Mouse (Mus musculus) heart, postnatal 25 days (tissue): ENCODE data around the gene Hgd. TPM values are rescaled to one million over a fixed set of nuclear protein-coding genes. Genes with fewer than 3 reads are reported as not detected.

Source experiments
- DNase-seq: peaks from one replicate; pipeline ENCODE4 v3.0.0; 2022; ENCODE audit warnings: low spot score
- intact Hi-C: fragments of 180-260 bp; cut with DNase I; formaldehyde crosslinking; loops from one replicate; pipeline ENCODE4 v1.15.1; 2025
- total RNA-seq, 2 experiments: library from RNA; stranded (reverse); gene quantifications; 2 replicates each; pipeline ENCODE4 v1.2.3; 2021

Gene Hgd
- total RNA-seq, 2 experiments from 2014 or later = not detected

GRCm38 (mm10) chr16:37654831-37655455, 75.0 kb downstream of the Hgd start:
- intact Hi-C loops = loop anchor here (2.0 to 5.0 kb wide), 2 partner anchors 28 to 113 kb away; no protein-coding TSS in a partner anchor

DNA sequence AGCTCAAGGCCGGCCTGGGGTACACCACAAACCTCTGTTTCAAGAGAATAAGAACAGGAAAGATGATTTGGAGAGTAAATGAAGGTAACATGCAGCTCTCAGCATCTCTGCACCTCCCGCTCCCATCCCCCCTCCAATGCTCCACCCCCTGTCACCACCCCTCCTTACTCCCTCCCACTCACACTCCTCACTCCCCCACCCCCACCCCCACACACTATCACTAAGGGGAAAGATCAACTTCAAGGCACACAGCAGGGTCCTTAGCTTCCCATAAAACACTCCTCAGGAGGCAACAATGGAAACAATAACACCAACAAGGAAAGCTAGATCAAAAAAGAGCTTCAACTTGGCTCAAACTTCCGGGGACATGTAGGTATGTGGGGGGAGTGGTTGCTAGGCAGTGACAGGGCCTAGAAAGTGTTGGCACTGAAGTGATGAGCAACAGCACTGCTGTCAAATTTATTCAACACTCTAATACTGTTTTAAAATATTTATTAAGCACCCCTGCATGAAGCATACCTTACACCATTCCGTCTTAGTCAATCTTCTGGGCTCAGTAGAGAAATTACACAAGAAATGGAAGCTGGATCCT, 75.9 kb downstream of the Hgd start:
- intact Hi-C loops = loop anchor here (2.0 kb wide), 1 partner anchor 27 kb away; no protein-coding TSS in a partner anchor
- DNase-seq = no peak

More at GRCm38 (mm10) chr16:37654831-37655455, 75.0 kb downstream of the Hgd start:
- DNase-seq = no peak

DNA sequence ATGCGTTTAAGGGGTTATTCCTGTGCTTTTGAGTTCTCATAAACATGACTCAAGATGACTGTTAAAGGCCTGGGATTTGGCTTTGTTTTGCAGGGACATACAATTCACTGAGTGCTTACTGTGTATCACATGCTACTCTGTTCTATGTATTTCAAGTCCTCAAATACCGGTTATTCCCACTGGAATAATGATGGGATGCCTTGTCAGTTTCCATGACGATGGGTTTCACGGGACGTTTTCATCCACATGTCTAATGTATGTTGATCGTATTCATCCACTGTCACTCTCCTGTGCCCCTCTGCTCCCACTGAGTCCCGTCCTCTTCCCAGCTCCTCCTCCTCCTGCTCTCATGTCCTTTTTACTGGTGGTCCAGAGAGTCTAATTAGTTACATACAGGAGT, 76.8 kb downstream of the Hgd start:
- no peak for DNase-seq
- intact Hi-C loops = no loop called here

GRCm38 (mm10) chr16:37663643-37664459, 83.9 kb downstream of the Hgd start:
- intact Hi-C loops = no loop called here
- DNase-seq = no peak

DNA sequence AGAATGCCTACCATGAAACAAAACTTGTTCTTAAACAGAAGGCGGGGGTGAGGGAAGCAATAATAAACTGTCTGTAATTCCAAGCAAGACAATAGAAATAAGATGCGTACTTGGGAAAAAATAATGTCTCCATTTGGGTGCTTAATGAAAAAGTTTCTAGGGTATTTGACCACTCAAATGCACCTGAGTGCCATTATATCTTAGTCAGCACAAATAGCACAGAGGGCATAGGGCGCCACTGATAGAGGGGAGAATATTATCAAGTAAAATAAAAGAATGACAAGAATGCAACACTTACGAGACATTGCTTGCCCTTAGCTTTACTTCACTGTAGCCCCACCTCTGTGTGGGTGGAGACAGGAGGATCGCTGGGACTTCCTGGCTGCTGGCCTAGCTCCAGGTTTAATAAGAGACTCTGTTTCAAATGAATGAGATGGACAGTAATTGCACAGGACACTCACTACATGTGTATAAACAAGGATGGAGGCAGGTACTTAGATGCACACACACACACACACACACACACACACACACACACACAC, 85.5 kb downstream of the Hgd start:
- intact Hi-C loops = no loop called here
- DNase-seq = no peak

DNA sequence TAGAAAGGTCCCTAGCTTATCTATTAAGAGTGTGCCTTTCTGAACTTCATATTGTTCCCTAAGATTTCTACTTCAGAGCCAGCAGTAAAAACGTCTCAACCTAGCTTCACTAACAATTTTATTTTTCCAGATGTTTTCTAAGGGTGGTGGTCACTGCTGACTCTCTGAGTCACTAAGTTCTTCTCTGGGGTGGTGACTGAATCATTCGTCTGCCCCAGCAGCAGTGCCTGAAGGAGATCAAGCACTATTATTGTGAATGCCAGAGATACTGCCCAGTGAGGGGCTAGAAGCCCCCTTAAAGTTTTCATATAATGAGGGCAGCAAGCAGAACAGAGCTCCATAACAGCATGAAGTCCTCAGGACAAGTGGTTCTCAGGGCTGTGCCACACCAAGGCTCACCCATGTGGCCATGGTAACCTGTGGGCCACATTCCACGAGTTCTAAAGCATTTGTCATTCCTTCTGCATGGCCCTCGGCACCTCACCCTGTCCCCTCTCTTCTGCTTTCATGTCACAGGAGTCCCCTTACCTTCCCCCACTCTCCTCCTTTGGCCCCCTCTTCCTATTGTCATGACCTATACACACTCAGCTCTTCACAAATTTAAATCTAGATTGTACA, 90.8 kb downstream of the Hgd start:
- DNase-seq = no peak
- intact Hi-C loops = no loop called here

- intact Hi-C loops = no loop called here
- DNase-seq = no peak
Observed at GRCm38 (mm10) chr16:37675326-37675725, 95.4 kb downstream of the Hgd start.

- intact Hi-C loops = no loop called here
- DNase-seq = no peak
Observed at GRCm38 (mm10) chr16:37676024-37676676, 96.2 kb downstream of the Hgd start.

DNA sequence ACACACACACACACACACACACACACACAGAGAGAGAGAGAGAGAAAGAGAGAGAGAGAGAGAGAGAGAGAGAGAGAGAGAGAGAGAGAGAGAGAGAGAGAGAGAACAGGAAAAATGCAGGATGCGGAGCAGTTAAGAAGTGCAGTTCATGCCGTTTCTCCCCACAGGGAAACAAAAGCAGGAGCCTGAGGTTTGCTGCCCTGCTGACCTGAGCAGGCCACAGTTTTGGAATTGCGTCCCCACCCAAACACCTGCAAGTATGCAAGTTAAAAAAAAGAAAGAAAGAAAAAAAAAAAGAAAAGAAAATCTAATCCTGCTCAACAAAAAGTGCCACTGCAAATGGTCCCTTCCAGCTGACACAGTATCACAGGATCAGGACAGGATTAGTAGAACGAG, 96.7 kb downstream of the Hgd start:
- DNase-seq = no peak
- intact Hi-C loops = no loop called here

- DNase-seq = no peak
- intact Hi-C loops = no loop called here
Observed at GRCm38 (mm10) chr16:37677586-37677985, 97.6 kb downstream of the Hgd start.

GRCm38 (mm10) chr16:37680216-37680615, 100.3 kb downstream of the Hgd start:
- intact Hi-C loops = no loop called here
- no peak for DNase-seq

DNA sequence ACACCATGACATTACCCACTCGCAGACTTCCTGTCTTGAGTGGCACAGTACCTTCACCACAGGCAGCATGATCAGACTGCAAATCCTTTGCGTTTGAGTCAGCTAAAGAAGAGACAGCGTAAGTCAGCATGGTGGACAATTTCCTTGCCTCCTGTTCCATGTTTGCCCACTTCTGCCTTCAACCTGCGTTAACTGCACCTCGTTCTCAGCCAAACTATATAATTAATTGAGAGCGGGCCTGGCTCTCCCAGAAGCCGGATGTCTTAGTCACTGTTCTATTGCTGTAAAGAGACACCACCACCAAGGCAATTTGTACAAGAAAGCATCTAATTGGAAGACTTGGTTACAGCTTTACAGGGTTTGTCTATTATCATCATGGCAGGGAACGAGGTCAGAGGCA, 100.9 kb downstream of the Hgd start:
- no peak for DNase-seq
- intact Hi-C loops = no loop called here

Other genes with a start within 250 kb of the Hgd start
- gene Stxbp5l, start 195.2 kb upstream of the Hgd start, total RNA-seq = not detected
- 1 to 10 TPM; 6.4 to 6.5 TPM for gene Gtf2e1, start 40.4 kb upstream of the Hgd start, total RNA-seq
- 1 to 10 TPM; 5.8 to 6.0 TPM for gene Rabl3, start 40.3 kb upstream of the Hgd start, total RNA-seq
- 100 to 1,000 TPM; 168 to 170 TPM for gene Ndufb4, start 74.3 kb downstream of the Hgd start, total RNA-seq
- gene Fstl1, start 196.7 kb downstream of the Hgd start, total RNA-seq = 100 to 1,000 TPM; 107 to 122 TPM